ENCODE assay signal across 24 mouse cellular contexts in the genomic region with DNA sequence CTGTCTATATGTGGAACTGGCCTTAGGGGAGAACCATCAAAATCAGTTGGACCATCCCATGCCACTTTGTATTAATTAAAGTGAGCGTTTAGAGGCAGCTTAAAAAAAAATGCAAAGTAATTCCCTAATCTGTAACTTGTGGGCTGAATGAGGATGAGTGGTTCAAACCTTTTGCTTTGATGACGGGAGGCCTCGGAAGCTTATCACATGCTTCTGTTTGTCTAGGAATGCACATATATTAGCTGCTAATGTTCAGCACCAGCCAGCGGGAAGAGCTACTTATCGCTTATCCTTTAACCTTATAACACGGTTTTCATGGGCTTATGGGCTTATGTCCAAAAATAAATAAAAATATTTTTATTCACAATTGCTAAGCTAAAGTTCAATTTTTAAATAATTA. TPM values are rescaled to one million over a fixed set of nuclear protein-coding genes. Genes with fewer than 3 reads are reported as not detected.
"Had no signal": no experiment of that assay in that cellular context is flagged by ENCODE, and none has a peak within 500 bp of the region (broad histone marks: within the 10 kb centered on the region; RNA-seq: fewer than 3 reads in every experiment).

No protein-coding gene starts in this region.

- H3K4me3 ChIP-seq: limb, embryonic 15.5 days; liver, embryonic 12.5 days; megakaryocyte, embryonic 14.5 days; neural tube, embryonic 12.5 days had no signal

- ATAC-seq: liver, embryonic 12.5 days had no signal

- H3K27ac ChIP-seq: limb, embryonic 15.5 days; liver, embryonic 12.5 days; liver, embryonic 14.5 days; macrophage; neural tube, embryonic 12.5 days had no signal

- H3K9ac ChIP-seq: limb, embryonic 15.5 days; liver, embryonic 12.5 days; liver, embryonic 14.5 days; lung, embryonic 14.5 days; neural tube, embryonic 12.5 days had no signal

- H3K9me3 ChIP-seq: limb, embryonic 15.5 days; liver, embryonic 12.5 days; megakaryocyte, embryonic 14.5 days; neural tube, embryonic 12.5 days had no signal

- H3K36me3 ChIP-seq: limb, embryonic 15.5 days; liver, embryonic 12.5 days; neural tube, embryonic 12.5 days had no signal

- DNase-seq: lung, adult 18-20 months; lung, embryonic 14.5 days; lung, postnatal 10 days; retina, postnatal 1 day; right cerebral cortex, adult 18-20 months; right cerebral cortex, postnatal 25 days; right cerebral cortex, postnatal 4 days; spleen, adult 18-20 months; thymus, adult 18-20 months; thymus, postnatal 14 days; thymus, postnatal 36 days had no signal

- H3K4me2 ChIP-seq: limb, embryonic 15.5 days; liver, embryonic 12.5 days; lung, embryonic 14.5 days; neural tube, embryonic 12.5 days had no signal

- H3K4me1 ChIP-seq: limb, embryonic 15.5 days; liver, embryonic 12.5 days; megakaryocyte, embryonic 14.5 days; neural tube, embryonic 12.5 days had no signal

- H3K27me3 ChIP-seq: limb, embryonic 15.5 days; liver, embryonic 12.5 days; megakaryocyte, embryonic 14.5 days; neural tube, embryonic 12.5 days had no signal

RNA-seq across cellular contexts. Expression of a gene that starts 15.6 kb away (rescaled TPM):
- total RNA-seq: liver, adult 2 months; megakaryocyte progenitor cell, adult 5-6 weeks; monocyte, adult 5-6 weeks; neutrophil, adult 5-6 weeks had no signal
- polyA plus RNA-seq: liver, adult 2 months; liver, embryonic 12.5 days; liver, embryonic 14.5 days; liver, embryonic 16.5 days; macrophage; small intestine, adult 2 months; thymus, postnatal 0 days had no signal

RNA-seq across cellular contexts. Expression of a gene that starts 16.5 kb away (rescaled TPM):
- total RNA-seq: liver, adult 2 months; megakaryocyte progenitor cell, adult 5-6 weeks; monocyte, adult 5-6 weeks; neutrophil, adult 5-6 weeks had no signal
- polyA plus RNA-seq: liver, adult 2 months; liver, embryonic 14.5 days; liver, embryonic 16.5 days; macrophage; small intestine, adult 2 months; thymus, postnatal 0 days had no signal
